Mouse (Mus musculus) effector memory CD4-positive, alpha-beta T cell, adult 5 months (primary cell): ENCODE results near the gene Faap20. TPM values are rescaled to one million over a fixed set of nuclear protein-coding genes. Genes with fewer than 3 reads are reported as not detected.

Source experiments
- polyA plus RNA-seq: library from polyadenylated mRNA; unstranded; fragments of 100-300 nt; shearing (Covaris generic); gene quantifications from one replicate; pipeline ENCODE4 v1.2.1, GENCODE M21; 2017

Faap20 gene
- polyA plus RNA-seq = 51.6 TPM

DNA sequence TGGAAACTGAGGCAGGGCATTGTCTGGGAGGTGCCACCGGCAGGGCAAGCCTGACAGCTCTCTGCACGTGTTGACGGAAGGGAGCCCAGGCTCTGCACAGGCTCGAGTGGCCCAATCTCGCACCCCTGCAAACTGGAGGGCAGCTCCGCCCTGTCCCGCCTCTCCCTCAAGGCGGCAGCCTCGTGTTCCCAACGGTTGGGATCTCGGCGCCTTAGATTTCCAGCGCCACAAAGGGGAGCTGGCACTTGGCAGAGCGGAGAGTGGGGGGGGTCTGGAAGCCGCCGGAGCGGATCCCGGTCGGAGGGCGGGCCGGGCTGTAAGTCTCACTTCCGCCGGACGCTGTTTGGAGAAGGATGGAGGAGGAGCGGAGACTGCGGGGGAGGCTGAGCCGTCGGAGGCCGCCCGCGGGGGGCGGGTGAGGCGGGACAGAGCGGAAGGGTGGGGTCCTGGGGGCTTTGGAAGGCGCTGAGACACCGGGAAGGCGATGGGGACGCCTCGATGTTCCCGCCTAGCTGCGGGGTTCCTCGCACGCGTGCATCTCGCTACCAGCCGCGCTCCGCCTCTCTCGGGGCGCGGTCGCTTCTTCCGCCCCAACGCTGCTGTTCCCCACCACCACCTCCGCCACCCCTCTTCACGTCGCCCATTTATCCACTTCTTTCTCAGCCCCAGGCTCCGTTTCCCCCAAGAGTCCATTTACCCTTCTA is at the start of gene Faap20:
Gene Faap20 (plus strand): TSS at position 155 of the 704 bp plus-strand sequence.

DNA sequence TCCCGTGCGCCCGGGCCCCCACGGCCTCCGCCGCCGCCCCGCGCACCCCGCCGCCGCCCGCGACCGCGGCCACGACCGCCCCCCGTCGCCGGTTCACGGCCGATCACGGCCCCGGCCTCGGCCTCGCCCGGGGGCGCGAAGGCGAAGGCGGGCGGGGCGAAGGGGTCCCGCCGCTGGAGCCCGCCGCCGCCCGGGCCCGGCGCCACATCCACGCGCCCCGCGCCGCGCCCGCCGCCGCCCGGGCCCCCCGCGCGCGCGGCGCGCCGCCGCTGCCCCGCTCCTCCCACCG is 27.1 kb upstream of the Faap20 start, which contains the start of gene Ski:
Gene Ski (minus strand): TSS at position 41 of the 289 bp plus-strand sequence.

Other genes with a start within 250 kb of the Faap20 start
- gene Plch2, start 193.0 kb upstream of the Faap20 start, polyA plus RNA-seq = not detected
- 6.1 TPM for gene Pex10, start 182.8 kb upstream of the Faap20 start, polyA plus RNA-seq
- 125 TPM for gene Rer1, start 163.4 kb upstream of the Faap20 start, polyA plus RNA-seq
- gene Morn1, start 163.2 kb upstream of the Faap20 start, polyA plus RNA-seq = 3.0 TPM
- 136 TPM for gene Ski, start 27.2 kb upstream of the Faap20 start, polyA plus RNA-seq
- 30.7 TPM for gene Prkcz, start 111.6 kb downstream of the Faap20 start, polyA plus RNA-seq
- 0.32 TPM for gene Gabrd, start 148.3 kb downstream of the Faap20 start, polyA plus RNA-seq
- gene Cfap74, start 159.4 kb downstream of the Faap20 start, polyA plus RNA-seq = 3.9 TPM
- not detected for gene Tmem52, start 219.3 kb downstream of the Faap20 start, polyA plus RNA-seq
- gene Gnb1, start 241.6 kb downstream of the Faap20 start, polyA plus RNA-seq = 438 TPM